Mouse (Mus musculus): Measurements from ENCODE around the gene Tfpi2.

Gene Tfpi2

GRCm38 (mm10) chr6:3988750-3989149 is at the start of gene Tfpi2:
Tfpi2 (minus strand) TSS chr6:3988919.
- DNase-seq (ENCODE audit: low read depth in 1 of 2, low spot score in 2 of 2), result no peak

GRCm38 (mm10) chr6:4030956-4031355 is 42.2 kb upstream of the Tfpi2 start:
- no peak for DNase-seq (ENCODE audit: low read depth in 1 of 2, low spot score in 2 of 2)

- DNase-seq (ENCODE audit: low read depth in 1 of 2, low spot score in 2 of 2), result no peak
Observed at GRCm38 (mm10) chr6:4026367-4026766, 37.6 kb upstream of the Tfpi2 start.

- DNase-seq (ENCODE audit: low read depth in 1 of 2, low spot score in 2 of 2), result no peak
Observed at GRCm38 (mm10) chr6:4022645-4023044, 33.9 kb upstream of the Tfpi2 start.

GRCm38 (mm10) chr6:4009548-4009947 is 20.8 kb upstream of the Tfpi2 start:
- DNase-seq (ENCODE audit: low read depth in 1 of 2, low spot score in 2 of 2), result no peak

- no peak for DNase-seq (ENCODE audit: low read depth in 1 of 2, low spot score in 2 of 2)
Observed at GRCm38 (mm10) chr6:4008501-4009040, 19.9 kb upstream of the Tfpi2 start.

- no peak for DNase-seq (ENCODE audit: low read depth in 1 of 2, low spot score in 2 of 2)
Observed at GRCm38 (mm10) chr6:4004808-4005207, 16.1 kb upstream of the Tfpi2 start.

GRCm38 (mm10) chr6:4003890-4004306 is 15.2 kb upstream of the Tfpi2 start, which contains the start of gene Gng11:
Gng11 (plus strand) TSS chr6:4003904.
- no peak for DNase-seq (ENCODE audit: low read depth in 1 of 2, low spot score in 2 of 2)

GRCm38 (mm10) chr6:4003445-4003844 is 14.7 kb upstream of the Tfpi2 start:
- DNase-seq (ENCODE audit: low read depth in 1 of 2, low spot score in 2 of 2), result no peak

GRCm38 (mm10) chr6:4000716-4001115 is 12.0 kb upstream of the Tfpi2 start:
- DNase-seq (ENCODE audit: low read depth in 1 of 2, low spot score in 2 of 2), result no peak

GRCm38 (mm10) chr6:3999296-3999695 is 10.6 kb upstream of the Tfpi2 start:
- no peak for DNase-seq (ENCODE audit: low read depth in 1 of 2, low spot score in 2 of 2)

GRCm38 (mm10) chr6:3998089-3998488 is 9.4 kb upstream of the Tfpi2 start:
- DNase-seq (ENCODE audit: low read depth in 1 of 2, low spot score in 2 of 2), result no peak

- no peak for DNase-seq (ENCODE audit: low read depth in 1 of 2, low spot score in 2 of 2)
Observed at GRCm38 (mm10) chr6:3993492-3993891, 4.8 kb upstream of the Tfpi2 start, which contains the start of gene Gngt1. Gngt1 (plus strand) TSS chr6:3993792.

- no peak for DNase-seq (ENCODE audit: low read depth in 1 of 2, low spot score in 2 of 2)
Observed at GRCm38 (mm10) chr6:3982661-3983284, 5.9 kb downstream of the Tfpi2 start.

- DNase-seq (ENCODE audit: low read depth in 1 of 2, low spot score in 2 of 2), result no peak
Observed at GRCm38 (mm10) chr6:3973679-3974078, 15.0 kb downstream of the Tfpi2 start.

GRCm38 (mm10) chr6:3967676-3968626 is 20.8 kb downstream of the Tfpi2 start:
- peak in 1 of 2 experiments; percentile 3 for DNase-seq (ENCODE audit: low read depth in 1 of 2, low spot score in 2 of 2)

- DNase-seq (ENCODE audit: low read depth in 1 of 2, low spot score in 2 of 2), result no peak
Observed at GRCm38 (mm10) chr6:3954969-3955368, 33.8 kb downstream of the Tfpi2 start.

GRCm38 (mm10) chr6:3936140-3936714 is 52.5 kb downstream of the Tfpi2 start:
- no peak for DNase-seq (ENCODE audit: low read depth in 1 of 2, low spot score in 2 of 2)

- no peak for DNase-seq (ENCODE audit: low read depth in 1 of 2, low spot score in 2 of 2)
Observed at GRCm38 (mm10) chr6:3935606-3936005, 53.1 kb downstream of the Tfpi2 start.

- no peak for DNase-seq (ENCODE audit: low read depth in 1 of 2, low spot score in 2 of 2)
Observed at GRCm38 (mm10) chr6:3935048-3935447, 53.7 kb downstream of the Tfpi2 start.

GRCm38 (mm10) chr6:3926140-3926539 is 62.6 kb downstream of the Tfpi2 start:
- DNase-seq (ENCODE audit: low read depth in 1 of 2, low spot score in 2 of 2), result no peak

Measured in monocyte, adult 2 months (primary cell).